Mouse (Mus musculus): ENCODE data around the gene B9d2. TPM values are rescaled to one million over a fixed set of nuclear protein-coding genes. Genes with fewer than 3 reads are reported as not detected.
A peak's percentile ranks its signal among the peaks of the same experiment; 100 is the strongest.

Gene B9d2
- total RNA-seq, 2 experiments from 2014 or later = 34.5 to 36.3 TPM

DNA sequence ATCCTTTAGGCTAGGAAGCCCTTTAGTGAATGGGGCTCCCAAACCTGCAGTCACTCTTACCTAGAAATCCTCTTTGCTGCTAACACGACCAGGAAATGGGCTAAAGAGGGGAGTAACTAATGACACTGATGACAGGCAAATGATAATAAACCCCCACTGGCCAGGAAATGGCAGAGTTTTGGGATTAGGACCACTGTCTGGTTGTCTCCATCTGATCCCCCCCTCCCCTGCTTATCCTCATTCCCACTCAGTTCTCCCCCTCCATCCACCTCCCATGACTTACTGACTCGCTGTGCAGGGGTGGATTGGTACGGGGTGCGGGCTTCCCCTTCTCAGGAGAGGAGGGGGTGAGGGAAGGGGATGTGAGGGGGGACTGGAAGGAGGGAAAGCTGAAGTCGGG is 9.5 kb downstream of the B9d2 start:
- no peak for DNase-seq (ENCODE audit: extremely low spot score in 1 of 2, low spot score in 2 of 2)
- intact Hi-C loops (cut with DNase I) = no loop called here

DNA sequence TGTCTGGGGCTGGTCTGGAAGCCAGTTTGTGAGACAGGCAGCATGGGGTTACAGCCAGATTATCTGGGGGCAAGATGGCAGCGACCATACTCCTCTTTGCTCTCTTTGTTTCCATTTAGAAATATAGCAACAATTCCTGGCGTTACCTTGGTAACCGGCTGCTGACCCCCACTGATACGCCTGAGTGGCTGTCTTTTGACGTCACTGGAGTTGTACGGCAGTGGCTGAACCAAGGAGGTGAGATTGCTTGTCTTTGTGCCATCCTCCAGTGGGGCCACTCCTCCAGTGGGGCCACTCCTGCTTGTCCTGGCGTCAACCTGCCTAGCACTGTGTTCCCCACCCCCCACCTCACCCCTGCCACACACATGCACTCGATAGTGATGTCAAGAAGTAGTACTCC is 13.5 kb downstream of the B9d2 start:
- DNase-seq (ENCODE audit: extremely low spot score in 1 of 2, low spot score in 2 of 2) = no peak
- intact Hi-C loops (cut with DNase I) = no loop called here

DNA sequence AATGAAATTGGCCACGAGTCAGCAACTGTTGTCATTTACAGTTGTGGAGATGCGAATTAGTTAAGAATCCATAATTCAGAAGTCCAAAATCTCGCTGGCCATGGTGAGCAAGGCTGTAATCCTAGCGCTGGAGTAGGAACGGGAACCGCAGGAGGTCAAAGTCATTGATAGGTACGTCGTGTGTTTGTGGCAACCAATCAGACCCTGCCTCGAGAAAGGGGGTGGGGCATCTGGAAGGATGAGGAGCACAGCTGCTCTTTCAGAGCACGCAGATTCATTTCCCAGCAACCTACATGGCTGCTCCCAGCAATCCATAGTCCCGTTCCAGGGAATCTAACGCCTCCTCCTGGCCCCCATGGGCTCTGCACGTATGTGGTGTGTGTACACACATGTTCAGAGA is 19.3 kb downstream of the B9d2 start:
- no peak for DNase-seq (ENCODE audit: extremely low spot score in 1 of 2, low spot score in 2 of 2)
- intact Hi-C loops (cut with DNase I) = no loop called here

DNA sequence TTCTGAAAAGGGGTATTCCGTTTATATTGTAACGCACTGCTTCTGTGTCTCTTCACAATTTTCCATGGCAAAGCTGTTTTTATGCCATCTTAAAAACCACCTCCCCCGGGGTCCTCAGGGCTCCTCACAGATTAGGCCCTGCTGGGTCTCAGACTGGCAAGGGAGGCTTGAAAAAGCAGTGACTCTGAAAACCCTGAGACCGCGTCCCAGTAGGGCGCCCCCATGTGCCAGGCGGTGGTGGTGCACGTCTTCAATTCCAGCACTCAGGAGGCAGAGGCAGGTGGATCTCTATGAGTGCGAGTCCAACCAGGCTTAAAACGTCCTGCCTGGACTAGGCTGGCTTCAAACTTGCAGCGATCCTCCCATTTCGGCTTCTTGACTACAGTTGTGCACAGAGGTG is 20.2 kb downstream of the B9d2 start:
- intact Hi-C loops (cut with DNase I) = no loop called here
- no peak for DNase-seq (ENCODE audit: extremely low spot score in 1 of 2, low spot score in 2 of 2)

DNA sequence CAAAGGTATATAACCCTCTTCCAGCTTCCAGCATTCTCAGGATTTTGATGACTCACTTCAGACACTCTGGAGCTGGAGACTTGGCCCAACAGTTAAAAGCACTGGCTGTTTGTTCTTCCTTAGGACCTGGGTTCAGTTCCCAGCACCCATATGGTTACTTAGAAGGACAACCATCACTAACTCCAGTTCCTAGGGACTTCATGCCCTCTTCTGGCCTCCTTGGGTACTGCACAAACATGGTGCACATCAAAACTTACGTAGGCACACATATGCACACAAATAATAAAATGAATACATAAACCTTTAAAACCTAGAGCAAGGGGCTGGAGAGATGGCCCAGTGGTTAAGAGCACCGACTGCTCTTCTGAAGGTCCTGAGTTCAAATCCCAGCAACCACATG is 21.8 kb downstream of the B9d2 start:
- intact Hi-C loops (cut with DNase I) = no loop called here
- no peak for DNase-seq (ENCODE audit: extremely low spot score in 1 of 2, low spot score in 2 of 2)

DNA sequence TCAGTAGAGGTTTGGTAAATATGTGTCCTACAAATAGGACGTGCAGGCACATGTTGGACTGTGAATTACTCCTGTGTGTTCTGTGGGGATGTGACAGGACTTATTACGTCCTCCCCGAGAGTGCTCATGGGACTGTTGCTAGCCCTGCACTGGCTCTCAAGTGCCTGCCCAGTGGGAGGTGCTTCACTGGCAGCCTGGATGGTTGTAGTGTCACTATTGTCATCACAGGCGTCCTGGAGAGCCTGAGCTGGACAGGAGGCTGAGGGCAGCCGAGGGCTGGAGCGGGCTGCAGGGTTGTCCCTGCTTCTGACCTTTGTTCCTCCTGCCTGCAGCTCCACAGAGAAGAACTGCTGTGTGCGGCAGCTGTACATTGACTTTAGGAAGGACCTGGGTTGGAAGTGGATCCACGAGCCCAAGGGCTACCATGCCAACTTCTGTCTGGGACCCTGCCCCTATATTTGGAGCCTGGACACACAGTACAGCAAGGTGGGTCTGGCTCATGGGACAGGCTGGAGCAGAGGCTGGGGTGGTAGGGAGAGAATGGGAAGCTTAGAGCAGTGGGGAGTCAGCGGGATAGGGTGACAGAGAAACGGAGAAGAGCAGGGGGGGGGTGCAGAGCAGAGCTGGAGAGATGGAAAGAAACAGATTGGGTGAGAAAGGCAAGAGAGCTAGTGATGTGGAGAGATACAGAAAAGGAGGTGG is 23.4 kb downstream of the B9d2 start:
- intact Hi-C loops (cut with DNase I) = no loop called here
- peak in 1 of 2 experiments; percentile 53 for DNase-seq (ENCODE audit: extremely low spot score in 1 of 2, low spot score in 2 of 2)

DNA sequence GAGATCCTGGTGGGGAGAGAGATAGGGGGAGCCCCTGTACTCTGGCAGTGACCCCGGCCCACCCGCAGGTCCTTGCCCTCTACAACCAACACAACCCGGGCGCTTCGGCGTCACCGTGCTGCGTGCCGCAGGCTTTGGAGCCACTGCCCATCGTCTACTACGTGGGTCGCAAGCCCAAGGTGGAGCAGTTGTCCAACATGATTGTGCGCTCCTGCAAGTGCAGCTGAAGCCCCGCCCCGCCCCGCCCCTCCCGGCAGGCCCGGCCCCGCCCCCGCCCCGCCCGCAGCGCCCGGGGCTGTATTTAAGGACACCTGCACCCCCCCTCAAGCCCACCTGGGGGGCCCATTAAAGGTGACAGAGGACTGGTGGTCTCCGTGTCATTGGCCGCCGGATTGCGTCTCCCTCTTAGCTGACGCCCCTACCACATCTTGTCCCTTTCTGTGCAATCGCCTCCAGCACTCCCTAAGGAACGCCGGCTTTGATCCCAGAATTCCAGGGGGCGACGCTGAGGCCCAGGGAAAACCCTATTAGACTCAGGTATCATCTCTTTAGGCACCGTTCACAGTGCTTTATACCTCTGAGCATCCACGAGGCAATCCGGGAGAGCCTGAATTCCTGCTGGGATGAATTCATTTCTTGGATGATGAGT is 24.3 kb downstream of the B9d2 start:
- peak in 1 of 2 experiments; percentile 53 for DNase-seq (ENCODE audit: extremely low spot score in 1 of 2, low spot score in 2 of 2)
- intact Hi-C loops (cut with DNase I) = no loop called here

DNA sequence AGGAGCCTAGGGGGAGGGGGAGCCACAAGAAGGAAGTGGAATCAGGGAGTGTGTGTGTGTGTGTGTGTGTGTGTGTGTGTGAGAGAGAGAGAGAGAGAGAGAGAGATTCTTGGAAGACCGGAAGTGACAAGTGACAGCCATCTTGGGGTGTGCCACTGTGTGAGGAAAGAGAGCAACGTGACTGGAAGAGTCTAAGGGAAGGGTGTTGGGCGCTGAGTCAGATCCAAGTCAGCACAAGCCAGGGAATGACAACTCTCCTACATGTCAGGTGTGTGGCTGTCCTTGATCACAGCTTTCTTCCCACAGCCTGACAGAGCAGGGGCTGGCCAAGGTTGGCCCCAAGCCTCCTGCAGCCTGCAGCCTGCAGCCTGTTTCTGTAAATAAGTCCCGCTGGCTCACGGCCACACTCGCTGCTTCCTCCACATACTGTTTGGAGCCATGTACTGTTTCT is 25.2 kb downstream of the B9d2 start:
- DNase-seq (ENCODE audit: extremely low spot score in 1 of 2, low spot score in 2 of 2) = peak in 1 of 2 experiments; percentile 74

DNA sequence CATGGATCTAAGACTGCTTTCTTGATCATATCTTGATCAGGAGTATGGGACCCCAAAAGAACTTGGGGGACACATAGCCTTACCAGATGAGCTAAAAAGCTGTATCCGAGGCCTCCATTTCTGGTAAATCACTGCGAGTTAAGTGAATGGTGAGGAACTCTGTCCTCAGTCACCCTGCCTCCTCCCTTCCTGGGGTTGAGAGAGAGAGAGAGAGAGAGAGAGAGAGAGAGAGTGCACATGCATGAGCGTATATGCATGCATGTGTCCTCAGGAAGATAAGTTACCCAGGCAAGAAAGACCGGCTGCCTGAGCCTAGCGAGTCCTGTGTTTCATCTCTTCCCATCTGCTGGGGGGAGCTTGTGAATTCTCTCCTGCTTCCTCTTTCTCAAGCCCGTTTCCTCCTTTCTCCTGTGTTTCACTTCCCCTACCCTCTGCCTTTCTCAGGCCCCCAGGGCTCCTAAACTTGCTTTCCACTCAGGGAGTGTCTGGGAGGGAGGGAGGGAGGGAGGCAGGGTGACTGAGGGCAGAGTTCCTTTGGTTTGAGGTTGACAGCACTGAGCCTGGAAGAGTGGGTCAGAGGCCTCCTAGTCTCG is 26.1 kb downstream of the B9d2 start:
- no peak for DNase-seq (ENCODE audit: extremely low spot score in 1 of 2, low spot score in 2 of 2)
- intact Hi-C loops (cut with DNase I) = no loop called here

More for the DNA sequence above, 25.2 kb downstream of the B9d2 start:
- intact Hi-C loops (cut with DNase I) = no loop called here

DNA sequence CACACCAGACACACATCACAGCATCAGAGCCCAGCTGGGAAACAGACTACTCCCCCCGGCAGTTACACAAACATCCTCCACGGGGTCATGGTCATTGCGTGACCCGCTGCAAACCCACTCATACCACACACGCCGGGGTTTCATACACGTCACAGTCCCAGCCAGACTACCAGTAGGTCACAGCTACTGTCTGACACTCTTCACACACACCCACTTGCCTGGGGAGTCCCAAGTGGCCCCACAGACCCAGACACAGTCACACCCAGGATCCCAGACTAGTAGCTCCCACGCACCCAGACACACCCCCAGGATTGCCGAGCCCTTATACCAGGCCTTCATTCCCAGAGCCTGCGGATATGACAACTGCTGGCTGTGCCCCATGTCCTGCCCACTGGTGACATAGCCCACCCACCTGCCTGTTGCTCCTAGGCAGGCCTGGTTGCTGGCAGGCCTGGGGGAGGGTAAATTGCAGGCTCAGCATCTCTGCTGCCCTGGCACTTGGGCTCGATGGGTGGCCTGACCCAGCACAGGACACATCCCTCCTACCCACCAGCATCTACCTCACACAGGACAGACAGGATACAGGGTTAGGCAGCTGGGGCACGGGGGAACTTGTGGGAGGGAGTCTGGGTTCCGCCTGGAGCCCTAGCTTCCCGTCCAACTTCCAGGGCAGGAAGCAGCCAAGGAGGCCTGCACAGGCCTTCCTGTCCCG is 27.2 kb downstream of the B9d2 start:
- intact Hi-C loops (cut with DNase I) = no loop called here

DNA sequence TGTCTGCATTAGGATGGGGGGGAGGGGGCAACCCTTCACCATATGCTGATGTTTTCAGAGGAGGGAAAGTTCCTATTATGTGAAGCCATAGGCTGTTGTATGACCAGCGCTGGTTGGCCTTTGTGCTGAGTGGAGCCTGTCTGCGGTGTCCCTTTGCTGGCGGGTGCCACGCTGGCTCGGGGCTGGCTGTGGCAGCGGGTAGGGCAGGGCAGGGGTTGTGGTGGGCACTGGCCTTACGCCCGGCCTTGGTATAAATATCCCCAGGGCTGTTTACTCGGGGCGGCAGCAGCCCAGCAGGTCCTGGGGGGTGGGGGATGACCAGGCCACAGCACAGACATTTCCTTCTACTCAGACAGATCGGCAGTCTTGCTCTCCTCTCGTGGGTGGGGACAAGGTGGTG is 29.4 kb downstream of the B9d2 start:
- intact Hi-C loops (cut with DNase I) = no loop called here
- DNase-seq (ENCODE audit: extremely low spot score in 1 of 2, low spot score in 2 of 2) = peak in 1 of 2 experiments; percentile 76

More for the DNA sequence above, 27.2 kb downstream of the B9d2 start:
- peak in 1 of 2 experiments; percentile 85 for DNase-seq (ENCODE audit: extremely low spot score in 1 of 2, low spot score in 2 of 2)

DNA sequence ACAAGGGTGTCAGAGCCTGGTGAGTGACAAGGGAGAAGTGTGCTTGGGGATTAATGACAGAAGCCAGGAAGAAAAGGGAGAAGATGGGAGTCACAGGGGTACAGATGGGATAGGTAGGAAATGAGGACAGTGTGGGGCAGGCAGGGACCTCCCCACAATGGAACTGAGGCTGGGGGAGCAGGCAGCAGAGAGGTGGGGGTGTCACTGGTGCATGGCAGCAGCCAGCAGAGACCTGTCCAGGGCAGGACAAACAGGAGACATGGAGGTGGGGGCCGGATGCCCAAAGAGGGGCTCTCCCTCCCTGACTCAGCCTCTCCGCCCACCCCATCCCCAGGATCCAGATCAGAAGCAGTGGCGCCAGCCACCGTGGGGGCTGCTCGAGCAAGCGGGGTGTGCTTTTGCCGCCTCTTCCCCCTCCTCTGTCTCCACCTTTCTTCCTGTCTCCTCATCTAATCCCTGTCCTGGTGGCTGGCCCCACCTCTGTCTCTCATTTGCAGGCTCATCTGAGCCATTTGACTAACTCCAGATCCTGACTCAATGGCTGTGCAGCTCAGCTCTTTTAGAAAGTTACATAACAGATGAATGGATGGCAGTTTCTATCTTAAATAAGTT is 30.0 kb downstream of the B9d2 start:
- peak in 1 of 2 experiments; percentile 69 for DNase-seq (ENCODE audit: extremely low spot score in 1 of 2, low spot score in 2 of 2)
- intact Hi-C loops (cut with DNase I) = no loop called here

DNA sequence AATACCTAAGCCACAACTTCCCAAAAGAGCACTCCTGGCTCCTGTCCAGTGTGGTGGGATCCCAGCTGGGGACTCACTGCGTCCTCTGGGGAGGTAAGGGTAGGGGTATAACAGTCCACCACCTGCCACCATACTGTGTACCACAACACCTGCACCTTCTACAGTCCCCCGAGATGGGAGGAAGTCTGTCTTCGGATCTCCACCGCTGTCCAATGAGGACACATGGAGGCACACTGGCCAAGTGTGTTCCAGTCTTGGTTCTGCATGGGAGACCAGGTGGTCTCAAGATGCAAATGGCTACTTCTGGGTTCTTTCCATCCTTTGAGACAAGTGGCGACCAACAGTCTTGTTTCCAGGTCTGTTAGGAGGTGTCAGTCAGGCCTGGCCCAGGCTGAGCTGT is 30.6 kb downstream of the B9d2 start:
- DNase-seq (ENCODE audit: extremely low spot score in 1 of 2, low spot score in 2 of 2) = no peak
- intact Hi-C loops (cut with DNase I) = no loop called here

DNA sequence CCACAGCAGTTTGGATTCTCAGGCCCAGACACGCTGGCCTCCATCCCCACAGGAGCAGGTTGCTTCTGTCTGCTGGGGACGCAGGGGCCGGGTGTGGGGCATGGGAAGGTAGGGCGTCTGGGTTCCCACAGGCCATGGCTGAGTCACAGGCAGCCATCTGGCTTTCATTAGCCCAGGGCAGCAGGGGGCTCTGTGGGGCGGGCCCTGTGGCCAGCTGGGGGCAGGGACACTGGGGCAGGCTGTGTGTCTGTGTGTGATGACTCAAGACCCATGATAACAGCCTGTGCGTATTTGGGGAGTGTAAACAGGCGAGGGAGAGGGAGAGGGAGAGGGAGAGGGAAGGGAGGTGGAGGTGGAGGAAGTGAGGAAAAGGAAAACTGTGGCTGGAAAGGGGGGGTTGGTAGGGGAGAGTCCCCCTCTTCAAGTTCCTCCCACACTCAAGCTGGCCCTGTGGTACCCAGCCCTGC is 31.2 kb downstream of the B9d2 start:
- intact Hi-C loops (cut with DNase I) = no loop called here
- peak in 1 of 2 experiments; percentile 83 for DNase-seq (ENCODE audit: extremely low spot score in 1 of 2, low spot score in 2 of 2)

DNA sequence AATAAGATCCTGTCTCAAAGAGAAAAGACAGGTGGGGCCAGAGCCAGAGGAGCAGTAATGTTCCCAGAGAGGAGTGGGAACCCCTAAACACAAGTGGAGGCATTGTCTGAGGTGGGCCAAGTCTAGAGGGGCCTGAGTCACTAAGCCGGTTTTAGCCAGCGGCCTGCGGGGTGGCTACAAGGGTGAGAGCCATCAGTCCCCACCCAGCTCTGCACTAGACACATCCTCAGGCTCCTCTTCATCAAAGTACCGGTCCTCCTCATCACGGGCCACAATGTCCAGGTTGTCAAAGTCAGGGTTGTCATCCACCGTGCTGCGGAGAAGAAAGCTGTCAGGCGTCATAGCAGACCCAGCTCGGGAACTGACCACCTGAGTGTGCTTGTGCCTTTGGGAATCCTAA is 32.2 kb downstream of the B9d2 start:
- DNase-seq (ENCODE audit: extremely low spot score in 1 of 2, low spot score in 2 of 2) = no peak
- intact Hi-C loops (cut with DNase I) = no loop called here

DNA sequence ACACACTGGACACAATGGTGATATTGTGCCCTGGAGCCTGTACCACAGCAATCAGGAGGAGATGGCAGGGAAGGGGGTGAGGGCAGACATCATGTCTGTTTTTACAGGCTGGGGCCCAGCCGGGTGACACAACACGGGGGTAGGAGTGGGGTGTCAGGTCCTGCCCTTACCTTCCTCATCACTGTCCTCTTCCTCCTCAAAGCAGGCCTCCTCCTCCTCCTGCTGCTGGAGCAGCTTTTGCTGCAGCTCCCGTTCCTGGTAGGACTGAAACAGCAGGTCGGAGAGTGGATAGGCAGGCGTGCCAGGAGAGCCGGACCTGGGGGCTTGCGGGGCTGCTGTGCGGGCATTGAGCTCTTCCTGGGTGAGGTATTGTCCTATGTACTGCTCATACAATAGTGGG is 34.0 kb downstream of the B9d2 start:
- no peak for DNase-seq (ENCODE audit: extremely low spot score in 1 of 2, low spot score in 2 of 2)
- intact Hi-C loops (cut with DNase I) = no loop called here

DNA sequence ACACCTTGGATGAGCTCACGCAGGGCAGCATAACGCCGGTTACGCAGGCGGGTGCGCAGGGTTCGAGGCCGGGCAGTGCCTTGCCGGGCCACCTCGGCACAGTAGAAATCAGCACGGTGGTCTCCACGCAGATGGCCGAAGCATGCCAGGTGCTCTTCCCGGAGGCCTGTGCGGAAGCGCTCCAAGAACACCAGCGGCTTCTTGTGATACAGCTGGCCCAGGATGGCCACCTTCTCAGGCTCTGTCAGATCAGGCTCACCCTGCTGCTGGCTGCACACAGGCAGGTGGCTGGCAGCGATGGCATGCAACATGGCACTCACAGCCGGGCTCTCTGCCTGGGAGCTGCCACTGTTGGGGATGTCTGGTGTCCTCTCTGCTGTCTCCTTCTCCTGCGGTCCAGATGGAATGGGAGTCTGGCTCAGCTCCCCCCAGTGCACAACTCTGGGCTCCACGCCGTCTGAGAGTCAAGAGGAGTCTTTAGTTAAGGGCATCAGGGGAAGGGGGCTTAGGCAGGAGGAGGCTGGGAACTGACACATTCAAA is 35.2 kb downstream of the B9d2 start:
- DNase-seq (ENCODE audit: extremely low spot score in 1 of 2, low spot score in 2 of 2) = no peak
- intact Hi-C loops (cut with DNase I) = no loop called here

DNA sequence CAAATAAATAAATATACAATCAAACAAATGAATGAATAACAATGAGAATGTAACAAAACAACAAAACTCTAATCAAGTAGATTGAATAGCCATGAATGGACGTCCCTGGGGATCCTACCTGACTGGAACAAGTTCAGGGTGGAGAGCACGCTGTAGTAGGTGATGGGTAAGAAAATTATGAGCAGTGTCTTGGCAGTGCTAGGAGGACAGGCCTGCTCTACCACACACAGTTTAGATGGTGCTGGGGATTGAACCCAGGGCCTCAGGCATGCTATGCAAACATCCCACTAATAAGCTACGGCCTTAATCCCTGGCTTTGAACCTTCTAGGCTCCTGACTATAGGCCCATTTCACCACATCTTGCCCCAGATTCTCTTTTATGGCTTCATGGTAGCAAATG is 36.9 kb downstream of the B9d2 start:
- DNase-seq (ENCODE audit: extremely low spot score in 1 of 2, low spot score in 2 of 2) = no peak
- intact Hi-C loops (cut with DNase I) = no loop called here

Data from left cerebral cortex, postnatal 10 days (tissue).